Mouse (Mus musculus): ENCODE results near the gene Csad. TPM values are rescaled to one million over a fixed set of nuclear protein-coding genes. Genes with fewer than 3 reads are reported as not detected.
A peak's percentile ranks its signal among the peaks of the same experiment; 100 is the strongest.
"Not testable (repeated sequence)": the region's sequence is repeated elsewhere in the genome, so short reads cannot be mapped to it uniquely, and the experiment has no call there.

The Csad gene
- total RNA-seq, 2 experiments from 2014 or later: 40.5 to 42.4 TPM

- no peak for DNase-seq (ENCODE audit: low spot score in 2 of 2)
Measured at GRCm38 (mm10) chr15:102169064-102169463, 35.5 kb downstream of the Csad start.

GRCm38 (mm10) chr15:102167620-102168021 lies 36.9 kb downstream of the Csad start:
- DNase-seq (ENCODE audit: low spot score in 2 of 2): no peak

GRCm38 (mm10) chr15:102165468-102166100 lies 38.9 kb downstream of the Csad start:
- no peak for DNase-seq (ENCODE audit: low spot score in 2 of 2)

- DNase-seq (ENCODE audit: low spot score in 2 of 2): no peak
Measured at GRCm38 (mm10) chr15:102163900-102164693, 40.4 kb downstream of the Csad start.

- no peak for DNase-seq (ENCODE audit: low spot score in 2 of 2)
Measured at GRCm38 (mm10) chr15:102160415-102161060, 44.0 kb downstream of the Csad start.

GRCm38 (mm10) chr15:102156836-102157235 lies 47.7 kb downstream of the Csad start:
- no peak for DNase-seq (ENCODE audit: low spot score in 2 of 2)

- not testable (repeated sequence) for DNase-seq (ENCODE audit: low spot score in 2 of 2)
Measured at GRCm38 (mm10) chr15:102155006-102155405, 49.5 kb downstream of the Csad start.

GRCm38 (mm10) chr15:102152646-102153045 lies 51.9 kb downstream of the Csad start:
- no peak for DNase-seq (ENCODE audit: low spot score in 2 of 2)

GRCm38 (mm10) chr15:102150301-102151135 lies 54.0 kb downstream of the Csad start, which contains the start of gene Soat2:
Gene Soat2 (plus strand): TSS chr15:102150526.
- DNase-seq (ENCODE audit: low spot score in 2 of 2): no peak

- DNase-seq (ENCODE audit: low spot score in 2 of 2): no peak
Measured at GRCm38 (mm10) chr15:102149561-102149960, 55.0 kb downstream of the Csad start.

- no peak for DNase-seq (ENCODE audit: low spot score in 2 of 2)
Measured at GRCm38 (mm10) chr15:102147674-102148402, 56.7 kb downstream of the Csad start.

GRCm38 (mm10) chr15:102146882-102147281 lies 57.6 kb downstream of the Csad start:
- DNase-seq (ENCODE audit: low spot score in 2 of 2): peak in 1 of 2 experiments; percentile 34

GRCm38 (mm10) chr15:102146089-102146488 lies 58.4 kb downstream of the Csad start:
- DNase-seq (ENCODE audit: low spot score in 2 of 2): no peak

GRCm38 (mm10) chr15:102145330-102145729 lies 59.2 kb downstream of the Csad start:
- no peak for DNase-seq (ENCODE audit: low spot score in 2 of 2)

- no peak for DNase-seq (ENCODE audit: low spot score in 2 of 2)
Measured at GRCm38 (mm10) chr15:102144726-102145125, 59.8 kb downstream of the Csad start.

GRCm38 (mm10) chr15:102144274-102144711 lies 60.2 kb downstream of the Csad start, which contains the start of gene Igfbp6:
Gene Igfbp6 (plus strand): TSS chr15:102144362.
- DNase-seq (ENCODE audit: low spot score in 2 of 2): no peak

GRCm38 (mm10) chr15:102142914-102143912 lies 61.3 kb downstream of the Csad start:
- no peak for DNase-seq (ENCODE audit: low spot score in 2 of 2)

GRCm38 (mm10) chr15:102141120-102141519 lies 63.4 kb downstream of the Csad start:
- DNase-seq (ENCODE audit: low spot score in 2 of 2): no peak

Data from layer of hippocampus, postnatal 14 days (tissue).